Mouse (Mus musculus) neutrophil, adult 5-6 weeks (primary cell): ENCODE results near the gene Otub1. TPM values are rescaled to one million over a fixed set of nuclear protein-coding genes. Genes with fewer than 3 reads are reported as not detected.

ENCODE experiments used
- ATAC-seq: fragments of 151-379, 151-347 bp; 2 replicates; pipeline ENCODE4 v1.8.0; 2017; ENCODE audit warnings: mild to moderate bottlenecking, moderate TSS enrichment; ENCODE audit not compliant: insufficient number of reproducible peaks, poor library complexity, low FRiP score, severe bottlenecking; ENCODE audit errors: extremely low read depth
- total RNA-seq: library from RNA; stranded (forward); fragments of 200-1000 nt; gene quantifications from 2 replicates; pipeline ENCODE4 v1.2.3, GENCODE M21; 2017

Gene Otub1
- total RNA-seq, 1 experiment from 2014 or later, result 48.9 TPM

- no peak for ATAC-seq
Measured at GRCm38 (mm10) chr19:7181496-7181895, 24.6 kb downstream of the Otub1 start.

- no peak for ATAC-seq
Measured at GRCm38 (mm10) chr19:7180756-7181405, 25.2 kb downstream of the Otub1 start.

- ATAC-seq, result no peak
Measured at GRCm38 (mm10) chr19:7178841-7179452, 27.2 kb downstream of the Otub1 start.

GRCm38 (mm10) chr19:7177804-7178511 is 28.2 kb downstream of the Otub1 start:
- no peak for ATAC-seq

- ATAC-seq, result no peak
Measured at GRCm38 (mm10) chr19:7176041-7176696, 29.9 kb downstream of the Otub1 start.

GRCm38 (mm10) chr19:7172051-7172866 is 33.9 kb downstream of the Otub1 start:
- no peak for ATAC-seq

- no peak for ATAC-seq
Measured at GRCm38 (mm10) chr19:7171447-7171846, 34.7 kb downstream of the Otub1 start.

- ATAC-seq, result no peak
Measured at GRCm38 (mm10) chr19:7170916-7171315, 35.2 kb downstream of the Otub1 start.

GRCm38 (mm10) chr19:7168423-7168822 is 37.7 kb downstream of the Otub1 start:
- no peak for ATAC-seq

GRCm38 (mm10) chr19:7166767-7167166 is 39.3 kb downstream of the Otub1 start:
- no peak for ATAC-seq

GRCm38 (mm10) chr19:7166200-7166711 is 39.9 kb downstream of the Otub1 start:
- ATAC-seq, result no peak

- no peak for ATAC-seq
Measured at GRCm38 (mm10) chr19:7165509-7166199, 40.5 kb downstream of the Otub1 start.

GRCm38 (mm10) chr19:7164820-7165323 is 41.2 kb downstream of the Otub1 start:
- no peak for ATAC-seq

- ATAC-seq, result no peak
Measured at GRCm38 (mm10) chr19:7164238-7164637, 41.9 kb downstream of the Otub1 start.

- no peak for ATAC-seq
Measured at GRCm38 (mm10) chr19:7161064-7161463, 45.1 kb downstream of the Otub1 start.

GRCm38 (mm10) chr19:7160151-7160906 is 45.8 kb downstream of the Otub1 start:
- no peak for ATAC-seq

GRCm38 (mm10) chr19:7157734-7158133 is 48.4 kb downstream of the Otub1 start:
- no peak for ATAC-seq
